Mouse (Mus musculus): ENCODE results near the gene Spryd3. TPM values are rescaled to one million over a fixed set of nuclear protein-coding genes. Genes with fewer than 3 reads are reported as not detected.

Spryd3 gene
- polyA plus RNA-seq (2015; fragmentation: Nextera tagmentation; extraction: Ambion mirVana), result 19.0 and 22.4 TPM in 2 replicates

DNA sequence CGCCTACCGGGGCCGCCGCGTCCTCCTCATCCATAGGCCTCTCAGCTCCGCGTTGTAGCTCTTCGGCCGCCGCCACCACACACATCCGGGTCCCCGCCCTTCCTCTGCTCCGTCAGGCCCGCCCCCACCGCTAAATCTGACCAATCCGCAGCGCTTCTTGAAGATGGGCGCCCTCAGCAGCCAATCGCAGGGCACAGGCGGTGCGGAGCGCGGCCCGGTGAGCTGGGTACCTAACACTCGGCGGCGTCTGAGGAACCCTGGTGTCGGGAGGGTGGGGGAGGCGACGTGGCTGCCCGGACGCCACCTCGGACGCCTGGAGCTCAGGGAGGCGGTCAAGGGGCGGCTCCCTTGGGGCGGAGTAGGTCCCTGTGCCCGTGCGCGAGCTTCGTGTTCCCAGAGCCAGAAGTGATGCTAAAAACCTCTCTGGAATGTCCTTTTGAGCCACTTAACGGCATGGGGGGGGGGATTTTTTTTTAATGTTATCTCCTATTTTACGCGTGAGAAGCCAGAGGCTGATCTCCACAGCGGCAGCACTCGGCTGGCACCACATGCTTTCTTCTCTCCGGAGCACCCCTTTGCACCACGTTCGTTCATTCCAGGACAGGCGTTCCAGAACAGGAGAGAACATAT is at the start of gene Spryd3:
TSS of gene Spryd3 (minus strand) at position 106 of the 630 bp plus-strand sequence.
- Histone ChIP-seq H3K36me3 (ENCODE audit: insufficient read depth, low read length) (peaks cover 10% of the 10 kb centered on the region; the same call in 1 of the 2 replicates), H3K27me3 (ENCODE audit: insufficient read depth, low read length) (no peaks in the 10 kb centered on the region)
- WGBS, result under 1% methylated on average over 50 of the region's 50 CpGs

DNA sequence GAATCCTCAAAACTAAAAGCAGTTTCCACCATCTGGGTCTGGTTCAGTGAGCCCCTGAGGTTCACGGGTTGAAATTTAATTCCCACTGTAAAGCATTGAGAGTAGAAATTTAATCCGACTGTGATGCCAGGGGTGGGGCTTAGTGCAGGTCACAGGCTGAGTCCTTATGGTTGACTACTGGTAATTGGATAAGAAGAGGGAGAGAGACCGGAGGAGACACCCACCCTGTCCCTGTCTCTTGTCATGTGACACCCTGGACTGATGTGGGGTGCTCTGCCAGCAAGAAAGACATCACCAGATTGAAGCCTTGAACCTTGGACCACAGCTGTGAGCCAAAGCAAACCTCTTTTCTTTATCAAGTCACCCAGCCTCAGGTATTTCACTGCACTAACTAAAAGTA is 47.0 kb upstream of the Spryd3 start:
- Histone ChIP-seq H3K9ac (replicated peaks; ENCODE audit: low read length) (no peak overlapping the region), H3K4me1 (ENCODE audit: insufficient read depth, low read length) (0 out of 2 replicates have a peak, but pooled peaks cover 3% of the 10 kb centered on the region), H3K9me3 (ENCODE audit: low read length) (no peaks in the 10 kb centered on the region), H3K36me3 (ENCODE audit: insufficient read depth, low read length) (peaks cover 13% of the 10 kb centered on the region), H3K27ac (ENCODE audit: low read length) (peak overlapping the region; percentile 68), H3K4me2 (replicated peaks; ENCODE audit: low read depth, low read length) (no peak overlapping the region), H3K4me3 (ENCODE audit: low read length) (no peak overlapping the region), H3K27me3 (ENCODE audit: insufficient read depth, low read length) (no peaks in the 10 kb centered on the region)
- 46% methylated on average over 3 of the region's 3 CpGs for WGBS
- peak; percentile 84 for ATAC-seq (ENCODE audit: low FRiP score, low TSS enrichment)

More for the DNA sequence above, at the start of gene Spryd3:
- peak within 1 kb of the TSS; percentile 82 for H3K4me2 ChIP-seq (replicated peaks; ENCODE audit: low read depth, low read length)
- peak within 1 kb of the TSS; percentile 85 for H3K4me3 ChIP-seq (ENCODE audit: low read length)
- H3K4me1 ChIP-seq (ENCODE audit: insufficient read depth, low read length), result peaks cover 11% of the 10 kb centered on the region
- H3K9ac ChIP-seq (replicated peaks; ENCODE audit: low read length), result peak within 1 kb of the TSS; percentile 81
- H3K27ac ChIP-seq (ENCODE audit: low read length), result peak within 1 kb of the TSS; percentile 73
- ATAC-seq (ENCODE audit: low FRiP score, low TSS enrichment), result peak; percentile 99
- no peaks in the 10 kb centered on the region for H3K9me3 ChIP-seq (ENCODE audit: low read length)

DNA sequence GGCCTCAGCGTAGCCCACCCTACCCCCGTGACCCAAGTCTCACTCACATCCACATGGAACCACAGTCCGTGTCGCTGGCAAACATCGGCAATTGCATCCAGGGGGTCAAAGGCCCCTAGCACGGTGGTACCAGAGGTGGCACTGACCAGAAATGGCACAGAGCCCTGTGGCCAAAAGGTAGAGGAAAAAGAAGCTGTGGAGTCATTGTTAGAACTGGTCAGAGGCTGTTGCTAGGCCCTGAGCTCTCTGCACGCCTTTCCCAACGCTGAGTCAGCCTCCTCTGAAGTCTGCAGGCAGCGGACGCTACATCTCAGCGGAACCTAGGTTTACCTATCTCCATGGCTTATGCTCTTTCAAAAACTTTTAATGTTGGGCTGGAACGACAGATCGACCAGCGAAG is 43.9 kb upstream of the Spryd3 start:
- Histone ChIP-seq H3K4me1 (ENCODE audit: insufficient read depth, low read length) (0 out of 2 replicates have a peak, but pooled peaks cover 3% of the 10 kb centered on the region), H3K9ac (replicated peaks; ENCODE audit: low read length) (no peak overlapping the region), H3K27me3 (ENCODE audit: insufficient read depth, low read length) (no peaks in the 10 kb centered on the region), H3K4me2 (replicated peaks; ENCODE audit: low read depth, low read length) (no peak overlapping the region), H3K9me3 (ENCODE audit: low read length) (no peaks in the 10 kb centered on the region), H3K4me3 (ENCODE audit: low read length) (no peak overlapping the region), H3K27ac (ENCODE audit: low read length) (peak overlapping the region; percentile 11; the same call in 1 of the 2 replicates), H3K36me3 (ENCODE audit: insufficient read depth, low read length) (peaks cover 14% of the 10 kb centered on the region)
- no peak for ATAC-seq (ENCODE audit: low FRiP score, low TSS enrichment)
- 86% methylated on average over 14 of the region's 14 CpGs for WGBS

DNA sequence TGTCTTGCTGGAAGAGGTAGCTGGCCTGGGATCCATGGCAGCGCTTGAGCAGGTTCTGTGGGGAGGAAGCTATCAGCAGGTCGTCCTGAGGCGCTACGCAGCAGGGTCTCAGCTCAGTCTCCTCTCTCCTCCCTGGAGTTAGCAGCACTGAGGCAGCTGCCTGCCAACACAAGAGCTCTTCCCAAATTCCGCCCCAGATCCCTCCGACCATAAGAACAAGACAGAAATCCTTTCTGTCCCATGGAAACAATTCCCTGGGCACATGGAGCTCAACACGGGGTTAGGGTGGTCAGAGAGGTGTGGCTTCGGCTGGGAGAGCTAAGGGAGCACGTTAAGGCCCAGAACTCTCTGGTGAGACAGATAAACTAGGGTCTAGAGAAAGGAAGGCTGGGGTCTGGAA is 43.1 kb upstream of the Spryd3 start:
- no peak overlapping the region for H3K4me2 ChIP-seq (replicated peaks; ENCODE audit: low read depth, low read length)
- peaks cover 7% of the 10 kb centered on the region for H3K36me3 ChIP-seq (ENCODE audit: insufficient read depth, low read length)
- H3K4me3 ChIP-seq (ENCODE audit: low read length), result no peak overlapping the region
- H3K27ac ChIP-seq (ENCODE audit: low read length), result no peak overlapping the region
- no peaks in the 10 kb centered on the region for H3K9me3 ChIP-seq (ENCODE audit: low read length)
- H3K27me3 ChIP-seq (ENCODE audit: insufficient read depth, low read length), result no peaks in the 10 kb centered on the region
- no peak for ATAC-seq (ENCODE audit: low FRiP score, low TSS enrichment)
- 82% methylated on average over 9 of the region's 9 CpGs for WGBS
- 0 out of 2 replicates have a peak, but pooled peaks cover 3% of the 10 kb centered on the region for H3K4me1 ChIP-seq (ENCODE audit: insufficient read depth, low read length)
- H3K9ac ChIP-seq (replicated peaks; ENCODE audit: low read length), result no peak overlapping the region

DNA sequence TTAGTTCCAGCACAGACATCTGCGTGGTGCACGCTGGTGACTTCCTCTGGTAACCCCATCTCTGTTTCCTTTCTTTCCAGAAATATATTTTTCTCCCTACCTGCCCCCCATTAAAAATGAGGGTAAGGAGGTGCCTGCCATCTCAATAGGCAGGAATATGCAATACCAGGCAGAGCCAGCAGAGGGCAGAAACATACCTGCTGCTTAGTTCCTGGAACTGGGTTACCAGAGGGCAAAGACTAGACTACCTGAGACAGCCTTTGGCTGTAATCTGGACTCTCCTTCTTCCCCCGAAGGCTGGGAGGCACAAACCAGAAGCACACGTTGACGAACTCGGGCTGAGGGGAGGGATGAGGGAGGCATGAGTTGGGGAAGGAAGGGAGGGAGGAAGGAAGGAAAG is 42.2 kb upstream of the Spryd3 start:
- ATAC-seq (ENCODE audit: low FRiP score, low TSS enrichment), result 0 out of 2 replicates have a peak, but pooled peaks have one; percentile 40
- Histone ChIP-seq H3K4me3 (ENCODE audit: low read length) (no peak overlapping the region), H3K9me3 (ENCODE audit: low read length) (no peaks in the 10 kb centered on the region), H3K9ac (replicated peaks; ENCODE audit: low read length) (no peak overlapping the region), H3K4me2 (replicated peaks; ENCODE audit: low read depth, low read length) (no peak overlapping the region), H3K27ac (ENCODE audit: low read length) (no peak overlapping the region), H3K36me3 (ENCODE audit: insufficient read depth, low read length) (peaks cover 5% of the 10 kb centered on the region), H3K4me1 (ENCODE audit: insufficient read depth, low read length) (0 out of 2 replicates have a peak, but pooled peaks cover 3% of the 10 kb centered on the region), H3K27me3 (ENCODE audit: insufficient read depth, low read length) (no peaks in the 10 kb centered on the region)
- WGBS, result 13% methylated on average over 6 of the region's 6 CpGs

DNA sequence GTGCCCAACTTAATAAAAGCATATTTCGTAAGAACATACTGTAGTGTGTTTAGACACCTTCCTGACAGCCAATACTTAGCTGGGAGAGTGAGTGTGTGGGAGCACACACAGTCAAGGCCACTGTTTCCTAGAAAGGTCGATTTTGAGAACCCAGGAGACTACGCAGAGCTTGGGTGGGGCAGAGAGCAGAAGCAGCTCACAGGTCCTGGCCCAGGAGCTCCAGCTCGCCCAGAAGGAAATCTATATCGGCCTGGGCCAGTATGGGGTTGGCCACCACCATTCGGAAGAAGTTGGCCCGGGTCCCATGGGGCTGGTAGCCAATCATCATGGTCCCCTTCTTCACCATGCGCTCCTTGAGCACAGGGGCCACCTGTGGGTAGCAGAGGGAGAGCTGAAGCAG is 41.4 kb upstream of the Spryd3 start:
- no peak overlapping the region for H3K4me2 ChIP-seq (replicated peaks; ENCODE audit: low read depth, low read length)
- no peaks in the 10 kb centered on the region for H3K4me1 ChIP-seq (ENCODE audit: insufficient read depth, low read length)
- WGBS, result 84% methylated on average over 8 of the region's 8 CpGs
- no peak for ATAC-seq (ENCODE audit: low FRiP score, low TSS enrichment)
- H3K4me3 ChIP-seq (ENCODE audit: low read length), result no peak overlapping the region
- no peaks in the 10 kb centered on the region for H3K9me3 ChIP-seq (ENCODE audit: low read length)
- H3K27me3 ChIP-seq (ENCODE audit: insufficient read depth, low read length), result no peaks in the 10 kb centered on the region
- no peak overlapping the region for H3K27ac ChIP-seq (ENCODE audit: low read length)
- no peak overlapping the region for H3K9ac ChIP-seq (replicated peaks; ENCODE audit: low read length)
- H3K36me3 ChIP-seq (ENCODE audit: insufficient read depth, low read length), result peaks cover 5% of the 10 kb centered on the region

DNA sequence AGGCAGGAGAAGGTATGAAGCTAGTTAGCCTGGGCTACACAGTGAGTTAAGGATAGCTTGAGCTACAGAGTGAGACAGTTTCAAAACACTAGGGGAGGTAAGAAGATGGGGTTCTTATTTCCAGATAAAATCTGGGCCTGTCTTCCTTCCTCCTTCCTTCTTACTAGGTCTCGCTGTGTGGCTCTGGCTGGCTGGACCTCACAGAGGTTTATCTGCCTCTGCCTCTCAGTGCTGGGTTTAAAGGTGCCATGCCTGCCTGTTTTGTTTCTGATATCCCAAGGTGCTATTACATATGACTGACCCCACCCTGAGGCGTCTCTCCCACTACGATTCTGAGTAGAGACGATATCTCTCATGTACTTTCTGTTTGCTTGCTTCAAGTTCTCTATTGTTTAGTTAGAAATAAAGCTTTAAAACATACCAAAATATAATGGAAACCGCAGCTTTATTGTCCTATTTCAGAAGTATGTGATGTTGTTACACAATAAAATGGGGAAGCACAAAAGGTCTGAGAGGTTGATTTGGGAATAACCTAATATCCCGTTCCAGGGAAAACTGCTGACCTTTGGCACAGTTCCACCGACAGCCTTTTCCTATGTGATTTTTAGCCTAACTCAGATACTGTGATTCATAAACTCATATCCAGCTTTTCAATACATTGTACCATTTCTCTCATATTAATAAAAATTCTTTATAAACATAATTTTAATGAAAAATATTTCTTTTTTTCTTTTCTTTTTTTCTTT is 40.7 kb upstream of the Spryd3 start:
- H3K36me3 ChIP-seq (ENCODE audit: insufficient read depth, low read length), result peaks cover 5% of the 10 kb centered on the region
- no peak overlapping the region for H3K4me3 ChIP-seq (ENCODE audit: low read length)
- no peak for ATAC-seq (ENCODE audit: low FRiP score, low TSS enrichment)
- H3K9me3 ChIP-seq (ENCODE audit: low read length), result no peaks in the 10 kb centered on the region
- 81% methylated on average over 7 of the region's 7 CpGs for WGBS
- H3K4me2 ChIP-seq (replicated peaks; ENCODE audit: low read depth, low read length), result no peak overlapping the region
- no peak overlapping the region for H3K9ac ChIP-seq (replicated peaks; ENCODE audit: low read length)
- no peaks in the 10 kb centered on the region for H3K27me3 ChIP-seq (ENCODE audit: insufficient read depth, low read length)
- no peaks in the 10 kb centered on the region for H3K4me1 ChIP-seq (ENCODE audit: insufficient read depth, low read length)
- H3K27ac ChIP-seq (ENCODE audit: low read length), result no peak overlapping the region

DNA sequence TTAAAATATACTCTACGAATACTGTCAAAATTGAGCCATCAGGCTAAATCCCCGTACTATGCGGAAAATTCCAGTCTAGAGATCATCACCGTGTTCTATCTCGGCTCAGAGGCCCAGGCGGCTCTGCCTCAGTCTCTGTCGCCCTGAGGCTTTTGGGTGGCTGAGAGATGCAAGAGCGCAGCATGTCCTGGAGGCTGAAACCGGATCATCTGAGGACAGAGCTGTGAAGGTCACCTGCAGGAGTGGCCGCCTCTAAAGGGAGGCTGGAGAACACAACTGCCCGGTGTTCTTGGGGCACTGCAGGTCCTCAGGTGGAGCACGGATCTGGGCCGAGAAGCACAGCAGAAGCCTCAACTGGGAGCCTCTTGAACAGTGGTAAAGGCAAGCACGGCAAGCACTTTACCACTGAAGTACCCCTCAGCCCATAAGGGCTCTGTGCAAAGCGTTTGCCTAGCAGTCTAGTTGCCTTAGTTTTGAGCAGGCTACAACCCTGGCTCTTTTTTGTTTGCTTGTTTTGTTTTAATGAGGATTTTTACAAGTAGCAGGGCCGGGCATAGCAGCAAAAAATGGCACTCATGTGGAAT is 39.8 kb upstream of the Spryd3 start:
- no peaks in the 10 kb centered on the region for H3K4me1 ChIP-seq (ENCODE audit: insufficient read depth, low read length)
- no peak overlapping the region for H3K9ac ChIP-seq (replicated peaks; ENCODE audit: low read length)
- no peak overlapping the region for H3K27ac ChIP-seq (ENCODE audit: low read length)
- no peaks in the 10 kb centered on the region for H3K27me3 ChIP-seq (ENCODE audit: insufficient read depth, low read length)
- H3K4me3 ChIP-seq (ENCODE audit: low read length), result no peak overlapping the region
- no peak for ATAC-seq (ENCODE audit: low FRiP score, low TSS enrichment)
- no peak overlapping the region for H3K4me2 ChIP-seq (replicated peaks; ENCODE audit: low read depth, low read length)
- no peaks in the 10 kb centered on the region for H3K9me3 ChIP-seq (ENCODE audit: low read length)
- 80% methylated on average over 16 of the region's 16 CpGs for WGBS
- H3K36me3 ChIP-seq (ENCODE audit: insufficient read depth, low read length), result peaks cover 5% of the 10 kb centered on the region

DNA sequence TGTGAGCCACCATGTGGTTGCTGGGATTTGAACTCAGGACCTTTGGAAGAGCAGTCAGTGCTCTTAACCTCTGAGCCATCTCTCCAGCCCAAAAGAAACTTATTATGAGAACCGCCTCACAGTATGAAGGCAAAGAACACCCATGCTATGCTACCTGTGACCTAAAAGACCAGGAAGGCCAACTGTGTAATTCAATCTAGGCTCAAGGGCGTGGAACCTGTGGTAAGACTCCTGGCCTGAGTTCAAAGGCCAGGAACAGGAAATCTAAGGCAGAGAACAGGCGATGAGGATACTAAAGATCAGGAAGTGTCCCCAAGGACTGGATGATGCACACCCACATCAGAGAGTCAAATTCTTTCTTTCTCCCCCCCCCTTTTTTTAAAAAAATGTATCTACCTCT is 37.5 kb upstream of the Spryd3 start:
- no peak for ATAC-seq (ENCODE audit: low FRiP score, low TSS enrichment)
- 66% methylated on average over 3 of the region's 3 CpGs for WGBS

More for the DNA sequence above, 37.5 kb upstream of the Spryd3 start:
- Histone ChIP-seq H3K9me3 (ENCODE audit: low read length) (no peaks in the 10 kb centered on the region), H3K27me3 (ENCODE audit: insufficient read depth, low read length) (no peaks in the 10 kb centered on the region), H3K4me3 (ENCODE audit: low read length) (no peak overlapping the region), H3K4me1 (ENCODE audit: insufficient read depth, low read length) (peaks cover 8% of the 10 kb centered on the region), H3K36me3 (ENCODE audit: insufficient read depth, low read length) (peaks cover 5% of the 10 kb centered on the region), H3K27ac (ENCODE audit: low read length) (no peak overlapping the region), H3K4me2 (replicated peaks; ENCODE audit: low read depth, low read length) (no peak overlapping the region), H3K9ac (replicated peaks; ENCODE audit: low read length) (no peak overlapping the region)
